Mouse (Mus musculus) skeletal muscle tissue, postnatal 0 days (tissue): ENCODE results near the gene Herc6. TPM values are rescaled to one million over a fixed set of nuclear protein-coding genes. Genes with fewer than 3 reads are reported as not detected.

Experiments used
- polyA plus RNA-seq: library from polyadenylated mRNA; unstranded; fragments of >200 nt; fragmentation: Nextera tagmentation; extraction: Ambion mirVana; gene quantifications from 2 replicates; pipeline ENCODE4 v1.2.1, GENCODE M21; 2015

Gene Herc6
- polyA plus RNA-seq: 1.2 and 1.4 TPM in 2 replicates

GRCm38 (mm10) chr6:57580881-57581548, at the start of gene Herc6:
Herc6 (plus strand) TSS chr6:57581000.

GRCm38 (mm10) chr6:57535386-57535936, 45.3 kb upstream of the Herc6 start, which contains the start of gene Ppm1k:
Ppm1k (minus strand) TSS chr6:57535468.

GRCm38 (mm10) chr6:57691467-57692261, 110.9 kb downstream of the Herc6 start, which contains the start of gene Pyurf:
Pyurf (minus strand) TSS chr6:57692078.

GRCm38 (mm10) chr6:57702376-57702742, 121.6 kb downstream of the Herc6 start, which contains the start of gene Lancl2:
Lancl2 (plus strand) TSS chr6:57702540.

Other genes with a start within 250 kb of the Herc6 start
- not detected in 2 replicates for gene Vmn1r17, start 217.3 kb upstream of the Herc6 start, polyA plus RNA-seq
- not detected in 2 replicates for gene Vmn1r18, start 185.2 kb upstream of the Herc6 start, polyA plus RNA-seq
- gene Vmn1r19, start 177.2 kb upstream of the Herc6 start, polyA plus RNA-seq: not detected in 2 replicates
- gene Vmn1r20, start 152.1 kb upstream of the Herc6 start, polyA plus RNA-seq: not detected in 2 replicates
- 4.0 and 5.0 TPM in 2 replicates for gene Ppm1k, start 45.5 kb upstream of the Herc6 start, polyA plus RNA-seq
- 18.6 and 21.1 TPM in 2 replicates for gene Pyurf, start 111.1 kb downstream of the Herc6 start, polyA plus RNA-seq
- 9.6 and 11.4 TPM in 2 replicates for gene Lancl2, start 121.5 kb downstream of the Herc6 start, polyA plus RNA-seq
- gene Vopp1, start 244.2 kb downstream of the Herc6 start, polyA plus RNA-seq: 10.9 and 11.2 TPM in 2 replicates